Mouse (Mus musculus) kidney, embryonic 16.5 days (tissue): ENCODE measurements at regions not wholly inside any gene's neighbourhood (a gene's known extent, or its start where the extent isn't known, plus 50 kb on each side); places are given as distances from the start of the nearest gene placed in this dataset.

Experiments
- ATAC-seq: fragments of 200-750 bp; cut with Nextera tagmentation; 2 replicates; pipeline ENCODE4 v1.8.0; 2017; ENCODE audit warnings: moderate TSS enrichment; ENCODE audit not compliant: low FRiP score, low TSS enrichment
- H3K27ac ChIP-seq: fragments of 300-500 bp; sonication (generic); 2 replicates; pipeline ENCODE4 v1.5.1; 2014; ENCODE audit warnings: low read length
- H3K27me3 ChIP-seq: fragments of 300-500 bp; sonication (generic); 2 replicates; pipeline ENCODE4 v1.6.1; 2014; ENCODE audit warnings: low read length, control low read depth, mixed read lengths; ENCODE audit not compliant: insufficient read depth
- H3K36me3 ChIP-seq: fragments of 300-500 bp; sonication (generic); 2 replicates; pipeline ENCODE4 v1.6.1; 2014; ENCODE audit warnings: low read length, control low read depth, mixed read lengths; ENCODE audit not compliant: insufficient read depth
- H3K4me1 ChIP-seq: fragments of 300-500 bp; sonication (generic); 2 replicates; pipeline ENCODE4 v1.6.1; 2014; ENCODE audit warnings: low read length, control low read depth, mixed read lengths; ENCODE audit not compliant: insufficient read depth
- H3K4me2 ChIP-seq: fragments of 300-500 bp; sonication (generic); replicated peaks from 2 replicates; pipeline ENCODE4 v1.6.1; 2014; ENCODE audit warnings: low read depth, low read length
- H3K4me3 ChIP-seq: fragments of 300-500 bp; sonication (generic); 2 replicates; pipeline ENCODE4 v1.5.1; 2014; ENCODE audit warnings: mild to moderate bottlenecking, low read length
- H3K9ac ChIP-seq: fragments of 300-500 bp; sonication (generic); replicated peaks from 2 replicates; pipeline ENCODE4 v1.6.1; 2014; ENCODE audit warnings: low read length
- H3K9me3 ChIP-seq: fragments of 300-500 bp; sonication (generic); 2 replicates; pipeline ENCODE4 v1.6.1; 2016; ENCODE audit warnings: low read length, control low read depth
- WGBS: fragments of 180-500 bp; shearing (Covaris S2); extraction: QIAGEN DNeasy Blood & Tissue Kit; methylation state at CpG from one replicate; pipeline ENCODE4 v1.1.7; 2014; 5-methylcytosine and 5-hydroxymethylcytosine counted together

GRCm38 (mm10) chr12:25702176-25703022, 605.5 kb upstream of the Id2 start:
- H3K4me1 ChIP-seq: peaks cover 4% of the 10 kb centered on the region
- H3K27ac ChIP-seq: no peak overlapping the region
- no peak for ATAC-seq
- H3K4me3 ChIP-seq: peak overlapping the region; percentile 18
- WGBS: 16% methylated on average over 21 of the region's 21 CpGs
- no peaks in the 10 kb centered on the region for H3K9me3 ChIP-seq
- peak overlapping the region; percentile 24; the same call in 1 of the 2 replicates for H3K9ac ChIP-seq
- H3K27me3 ChIP-seq: no peaks in the 10 kb centered on the region
- no peaks in the 10 kb centered on the region for H3K36me3 ChIP-seq
- H3K4me2 ChIP-seq: peak overlapping the region; percentile 45

DNA sequence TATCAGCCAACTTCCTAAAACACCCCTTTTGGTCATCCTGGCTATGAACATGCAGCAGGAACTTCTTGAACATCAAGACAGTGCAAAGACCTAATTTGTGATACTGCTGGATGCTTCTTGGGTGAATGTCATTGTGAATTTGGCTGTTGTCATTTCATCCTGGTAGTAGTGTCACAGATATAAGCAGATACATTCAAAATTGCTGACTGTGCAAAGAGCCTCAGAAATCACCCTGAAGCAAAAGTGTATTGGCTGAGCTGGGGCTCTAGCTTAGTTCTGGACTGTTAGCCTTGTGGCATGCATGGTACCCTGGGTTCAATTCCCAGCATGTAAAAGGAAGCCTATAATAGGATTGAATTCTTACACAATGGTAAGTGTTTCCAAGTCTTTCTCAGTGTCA, 590.1 kb upstream of the Id2 start:
- H3K9me3 ChIP-seq: no peaks in the 10 kb centered on the region
- ATAC-seq: no peak
- H3K27ac ChIP-seq: no peak overlapping the region
- no peak overlapping the region for H3K4me3 ChIP-seq
- H3K4me1 ChIP-seq: no peaks in the 10 kb centered on the region
- H3K9ac ChIP-seq: no peak overlapping the region
- no peak overlapping the region for H3K4me2 ChIP-seq
- no peaks in the 10 kb centered on the region for H3K27me3 ChIP-seq
- H3K36me3 ChIP-seq: no peaks in the 10 kb centered on the region

DNA sequence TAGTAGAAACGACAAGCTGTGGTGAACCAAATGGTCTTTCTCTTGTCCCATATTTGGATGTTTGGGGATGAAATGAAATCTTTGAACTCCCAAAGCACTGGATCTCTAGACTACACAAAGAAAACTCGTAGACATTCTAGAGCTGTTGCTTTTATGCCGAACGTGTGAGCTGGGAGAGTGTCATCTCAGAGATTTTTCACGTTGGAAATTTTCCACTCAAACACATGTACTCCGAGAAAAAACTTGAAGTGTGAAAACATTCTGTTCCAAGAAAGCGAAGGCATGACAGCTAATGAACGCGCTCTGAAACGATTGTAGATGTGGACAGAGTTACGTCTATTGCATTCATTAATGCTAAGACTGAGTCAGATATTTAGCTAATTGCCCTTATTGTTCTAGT, 579.7 kb upstream of the Id2 start:
- no peak for ATAC-seq
- no peak overlapping the region for H3K4me3 ChIP-seq
- no peak overlapping the region for H3K4me2 ChIP-seq
- 84% methylated on average over 11 of the region's 11 CpGs for WGBS
- no peaks in the 10 kb centered on the region for H3K4me1 ChIP-seq
- no peaks in the 10 kb centered on the region for H3K9me3 ChIP-seq
- H3K27ac ChIP-seq: no peak overlapping the region
- H3K9ac ChIP-seq: no peak overlapping the region
- H3K27me3 ChIP-seq: no peaks in the 10 kb centered on the region
- no peaks in the 10 kb centered on the region for H3K36me3 ChIP-seq

- Histone ChIP-seq H3K27ac (no peak overlapping the region), H3K4me2 (no peak overlapping the region), H3K4me3 (no peak overlapping the region), H3K9ac (no peak overlapping the region), H3K9me3 (no peaks in the 10 kb centered on the region), H3K4me1 (no peaks in the 10 kb centered on the region), H3K27me3 (no peaks in the 10 kb centered on the region), H3K36me3 (no peaks in the 10 kb centered on the region)
- 77% methylated on average over 11 of the region's 11 CpGs for WGBS
- no peak for ATAC-seq
Measured at GRCm38 (mm10) chr12:25668336-25668735, 571.4 kb upstream of the Id2 start.

DNA sequence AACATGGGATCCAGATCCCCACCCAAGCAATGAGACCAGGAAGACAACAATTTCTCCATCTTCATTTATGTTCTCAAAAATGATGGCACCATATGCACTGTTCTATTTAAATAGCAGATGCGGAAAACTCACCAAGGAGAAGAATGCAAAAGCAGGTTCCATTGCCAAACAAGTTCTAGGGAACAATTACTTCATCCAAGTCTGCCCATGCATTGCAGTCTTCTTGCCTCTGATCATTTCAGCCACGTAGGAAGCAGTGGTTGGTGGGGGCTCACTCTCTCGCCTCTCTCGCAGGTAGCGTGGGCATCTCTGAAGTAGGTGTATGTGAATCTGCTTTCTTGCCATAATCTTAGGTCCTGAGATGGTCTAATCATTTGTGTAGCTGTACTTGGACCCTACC, 557.5 kb upstream of the Id2 start:
- Histone ChIP-seq H3K9me3 (no peaks in the 10 kb centered on the region), H3K4me2 (no peak overlapping the region), H3K36me3 (no peaks in the 10 kb centered on the region), H3K4me1 (no peaks in the 10 kb centered on the region), H3K9ac (no peak overlapping the region), H3K27me3 (no peaks in the 10 kb centered on the region), H3K27ac (no peak overlapping the region), H3K4me3 (no peak overlapping the region)
- ATAC-seq: no peak
- 91% methylated on average over 5 of the region's 5 CpGs for WGBS

DNA sequence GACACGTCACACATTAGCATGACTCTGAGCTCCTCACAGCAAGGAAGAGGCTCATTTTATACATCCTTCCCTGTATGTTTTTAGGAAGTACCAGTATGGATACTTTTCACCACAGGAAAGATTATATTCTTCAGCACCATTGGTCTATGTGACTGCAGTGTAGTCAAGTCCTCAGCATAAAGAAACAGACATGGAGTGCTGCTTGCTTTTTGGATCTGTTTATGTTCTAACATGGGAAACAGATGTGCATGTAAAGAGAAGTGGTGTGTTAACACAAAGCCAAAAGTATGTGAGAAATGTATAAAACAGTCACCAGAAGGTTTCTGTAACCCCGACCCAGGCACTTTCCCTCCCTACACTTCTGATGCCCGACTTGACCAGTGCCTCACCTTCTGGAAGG, 553.3 kb upstream of the Id2 start:
- Histone ChIP-seq H3K36me3 (no peaks in the 10 kb centered on the region), H3K4me1 (no peaks in the 10 kb centered on the region), H3K27ac (no peak overlapping the region), H3K4me2 (no peak overlapping the region), H3K4me3 (no peak overlapping the region), H3K9me3 (no peaks in the 10 kb centered on the region), H3K9ac (no peak overlapping the region), H3K27me3 (no peaks in the 10 kb centered on the region)
- WGBS: 48% methylated on average over 3 of the region's 3 CpGs
- ATAC-seq: no peak

DNA sequence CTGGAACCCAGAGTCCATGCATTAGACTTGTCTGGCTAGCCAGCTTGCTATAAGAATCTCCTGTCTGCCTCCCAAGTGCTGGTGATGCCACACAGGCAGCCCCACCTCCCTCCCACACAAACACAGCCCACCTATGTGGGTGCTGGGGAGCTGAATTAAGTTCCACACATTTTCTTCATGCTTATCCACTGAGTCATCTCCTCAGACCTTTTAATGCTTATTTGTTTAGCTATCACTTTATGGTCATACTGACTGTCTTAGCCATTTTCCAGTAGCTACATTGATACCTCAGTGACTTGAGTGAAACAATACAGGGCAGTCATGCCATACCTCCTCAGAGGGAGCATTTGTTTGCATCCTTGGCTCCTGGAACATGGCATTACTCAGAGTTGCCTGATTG, 531.1 kb upstream of the Id2 start:
- Histone ChIP-seq H3K4me3 (no peak overlapping the region), H3K27ac (no peak overlapping the region), H3K36me3 (no peaks in the 10 kb centered on the region), H3K4me1 (no peaks in the 10 kb centered on the region), H3K9ac (no peak overlapping the region), H3K27me3 (no peaks in the 10 kb centered on the region), H3K4me2 (no peak overlapping the region), H3K9me3 (no peaks in the 10 kb centered on the region)
- ATAC-seq: no peak

DNA sequence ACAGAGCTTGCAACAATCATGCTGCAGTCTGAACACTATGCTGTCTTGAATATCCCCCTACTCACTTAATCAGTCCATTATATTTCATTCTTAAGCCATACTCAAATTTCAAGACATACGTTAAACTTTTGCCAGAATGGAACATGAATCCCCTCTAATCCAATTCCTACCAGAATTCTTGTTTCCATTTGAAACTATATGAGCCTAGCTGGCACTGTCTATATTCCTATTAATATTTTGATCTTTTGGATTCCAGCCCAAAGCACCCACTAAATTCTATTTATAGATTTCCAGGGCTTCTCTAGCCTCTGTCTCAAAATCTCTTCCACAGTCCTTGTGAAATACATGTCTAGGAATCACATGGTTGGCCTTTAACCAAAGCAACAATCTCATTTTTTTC, 528.9 kb upstream of the Id2 start:
- 83% methylated on average over 1 of the region's 1 CpGs for WGBS
- no peak overlapping the region for H3K9ac ChIP-seq
- H3K4me3 ChIP-seq: no peak overlapping the region
- no peak overlapping the region for H3K4me2 ChIP-seq
- H3K4me1 ChIP-seq: no peaks in the 10 kb centered on the region
- ATAC-seq: no peak
- H3K27me3 ChIP-seq: no peaks in the 10 kb centered on the region
- no peaks in the 10 kb centered on the region for H3K36me3 ChIP-seq
- H3K27ac ChIP-seq: no peak overlapping the region
- H3K9me3 ChIP-seq: no peaks in the 10 kb centered on the region

- Histone ChIP-seq H3K4me3 (no peak overlapping the region), H3K9ac (no peak overlapping the region), H3K36me3 (no peaks in the 10 kb centered on the region), H3K27me3 (no peaks in the 10 kb centered on the region), H3K9me3 (no peaks in the 10 kb centered on the region), H3K4me1 (no peaks in the 10 kb centered on the region), H3K27ac (no peak overlapping the region), H3K4me2 (no peak overlapping the region)
- ATAC-seq: no peak
- WGBS: 85% methylated on average over 2 of the region's 2 CpGs
Measured at GRCm38 (mm10) chr12:25623449-25623848, 526.5 kb upstream of the Id2 start.

DNA sequence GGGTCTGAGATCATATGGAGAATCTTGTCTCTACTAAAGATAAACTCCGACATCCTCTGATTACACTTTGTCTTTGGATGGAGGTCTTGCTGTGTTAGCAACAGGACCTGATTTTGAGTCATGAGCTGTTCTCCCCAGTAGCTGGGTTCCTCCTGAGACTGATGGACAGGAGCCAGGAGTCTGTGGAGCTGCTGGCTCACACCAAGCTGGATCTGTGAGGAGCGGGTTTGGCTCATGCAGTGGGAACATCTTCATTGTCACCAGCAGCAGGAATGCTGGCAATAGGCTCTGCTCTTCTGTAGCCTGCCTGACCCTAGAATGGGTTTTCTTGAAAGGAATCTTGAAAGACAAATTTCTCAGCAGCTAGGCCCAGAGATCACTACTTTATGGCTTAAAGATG, 524.2 kb upstream of the Id2 start:
- Histone ChIP-seq H3K27ac (no peak overlapping the region), H3K4me3 (no peak overlapping the region), H3K9me3 (no peaks in the 10 kb centered on the region), H3K4me2 (no peak overlapping the region), H3K27me3 (no peaks in the 10 kb centered on the region), H3K9ac (no peak overlapping the region), H3K4me1 (no peaks in the 10 kb centered on the region), H3K36me3 (no peaks in the 10 kb centered on the region)
- ATAC-seq: no peak
- WGBS: 94% methylated on average over 2 of the region's 2 CpGs
